Mouse (Mus musculus): ENCODE measurements around the gene Shc3. TPM values are rescaled to one million over a fixed set of nuclear protein-coding genes. Genes with fewer than 3 reads are reported as not detected.

Shc3 gene
- total RNA-seq, 4 experiments from 2014 or later, result 0.80 to 1.7 (median 1.6) TPM

- DNase-seq, result no peak
Measured at GRCm38 (mm10) chr13:51480341-51481011, 88.7 kb downstream of the Shc3 start.

DNA sequence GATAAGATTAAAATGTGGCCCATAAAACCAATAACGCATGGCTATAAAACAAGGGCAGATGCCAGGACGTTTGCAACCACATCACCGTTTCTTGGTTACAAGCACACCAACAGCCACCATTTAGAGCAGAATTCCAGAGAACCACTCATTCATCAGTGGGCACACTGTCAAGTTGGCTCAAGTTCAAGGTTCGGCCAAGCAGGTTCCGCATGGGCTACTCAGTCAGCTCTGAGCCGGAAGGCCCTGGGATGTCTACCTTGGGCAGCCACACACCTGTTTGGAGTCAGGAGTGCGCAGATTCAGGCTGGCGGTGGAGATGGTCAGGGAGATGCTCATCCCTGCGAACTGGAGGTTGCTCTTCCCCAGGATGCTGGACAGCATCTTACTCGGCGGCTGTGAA, 89.4 kb downstream of the Shc3 start:
- DNase-seq, result peak; percentile 53

GRCm38 (mm10) chr13:51476991-51477390, 92.2 kb downstream of the Shc3 start:
- DNase-seq, result no peak

GRCm38 (mm10) chr13:51468697-51469250, 100.4 kb downstream of the Shc3 start:
- no peak for DNase-seq

DNA sequence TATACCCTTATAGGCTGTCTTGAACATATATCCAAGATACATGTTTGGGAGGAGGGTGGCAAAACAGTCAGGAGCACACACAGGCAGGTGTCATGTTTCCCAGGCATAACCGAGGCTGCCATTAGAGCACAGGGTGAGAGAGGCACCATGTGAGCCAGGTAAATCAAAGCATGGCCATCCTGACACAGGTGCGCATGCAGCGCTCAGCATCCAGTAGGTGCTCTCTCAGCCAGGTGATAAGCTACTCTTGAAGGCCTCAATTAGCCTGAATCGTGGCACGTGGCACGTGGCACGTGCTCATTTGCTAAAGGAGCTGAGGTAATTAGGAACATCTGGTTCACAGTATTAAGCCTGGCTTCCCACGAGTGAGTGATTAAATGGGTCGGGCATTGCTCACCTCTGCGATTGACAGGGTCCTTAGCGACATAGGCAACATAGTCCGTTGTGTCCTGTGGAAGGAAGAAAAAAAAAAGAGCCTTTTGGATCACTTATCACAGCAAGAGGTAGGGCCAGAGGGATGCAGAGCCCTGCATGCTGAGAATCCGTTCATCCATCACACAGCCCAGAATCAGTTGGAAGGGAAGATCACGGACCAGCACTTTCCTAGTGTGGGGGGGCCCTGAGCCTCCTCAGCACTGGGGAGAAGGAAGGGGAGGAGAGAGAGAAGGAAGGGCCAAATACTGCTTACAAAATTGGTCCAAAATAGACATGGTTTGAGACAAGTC, 102.9 kb downstream of the Shc3 start:
- DNase-seq, result no peak

DNA sequence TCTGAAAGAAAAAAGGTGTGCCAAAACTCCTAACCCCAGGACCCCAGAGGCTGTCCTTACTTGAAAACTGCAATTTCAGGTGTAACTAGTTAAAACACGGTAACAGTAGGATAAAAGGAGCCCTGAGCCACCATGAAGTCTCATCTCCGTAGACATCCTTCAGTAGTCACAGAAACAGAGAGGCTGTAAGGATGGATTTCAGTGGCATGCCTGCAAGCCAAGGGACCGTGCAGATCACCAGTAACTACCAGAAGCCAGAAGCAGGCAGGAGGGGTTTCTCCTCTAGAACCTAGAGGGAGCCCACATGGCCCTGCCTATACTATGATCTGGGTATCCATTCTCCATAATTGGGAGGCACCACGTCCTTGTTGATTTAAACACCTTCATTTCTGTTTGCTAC, 104.9 kb downstream of the Shc3 start:
- DNase-seq, result no peak

DNA sequence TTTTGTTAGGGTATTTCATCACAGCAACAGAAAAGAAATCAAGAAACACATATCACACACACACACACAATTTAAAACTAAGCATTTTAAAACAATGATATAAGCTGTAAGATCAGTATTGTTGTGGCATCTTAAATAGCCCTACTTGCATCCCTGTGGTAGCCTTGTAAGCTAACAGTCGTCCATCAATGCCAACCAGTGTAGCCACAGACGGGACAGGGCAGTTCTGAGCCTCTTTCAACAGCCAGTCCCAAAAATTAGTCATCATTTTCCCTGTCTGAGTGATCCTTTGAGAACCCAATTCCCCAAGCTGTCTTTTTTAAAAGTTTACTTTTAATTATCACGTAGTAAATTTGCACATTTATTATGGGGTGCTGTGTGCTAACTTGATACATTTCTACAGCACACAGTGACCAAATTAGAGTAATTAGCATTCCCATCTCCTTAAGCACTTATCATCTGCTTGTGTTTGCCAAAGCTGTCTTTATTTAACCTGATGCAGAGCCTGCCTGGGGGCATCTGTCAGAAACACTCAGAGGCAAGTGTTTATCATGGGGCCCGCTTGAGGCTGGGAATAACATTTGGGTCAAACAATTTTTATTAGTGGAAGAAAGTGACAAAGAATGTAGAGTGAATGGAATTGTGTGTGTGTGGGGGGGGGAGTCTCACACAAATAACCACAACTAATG, 112.9 kb downstream of the Shc3 start:
- DNase-seq, result no peak

DNA sequence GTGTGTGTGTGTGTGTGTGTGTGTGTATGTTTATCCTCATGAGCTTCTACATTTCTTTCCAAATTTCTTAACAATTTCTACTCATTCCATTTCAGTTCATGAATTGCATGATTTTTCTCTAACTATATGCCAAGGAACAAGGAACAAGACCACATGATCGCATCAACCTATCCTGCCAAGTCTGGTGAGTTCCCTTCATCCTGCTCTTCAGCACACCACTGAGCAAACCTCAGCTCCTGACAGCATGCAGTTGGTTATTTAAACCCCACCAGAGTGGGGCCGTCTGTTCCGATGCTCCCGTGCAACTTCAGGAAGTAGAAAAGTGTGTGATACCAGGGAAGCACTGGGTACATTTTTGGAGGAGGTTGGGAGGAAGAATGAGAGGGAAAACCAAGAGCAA, 122.7 kb downstream of the Shc3 start:
- DNase-seq, result no peak

DNA sequence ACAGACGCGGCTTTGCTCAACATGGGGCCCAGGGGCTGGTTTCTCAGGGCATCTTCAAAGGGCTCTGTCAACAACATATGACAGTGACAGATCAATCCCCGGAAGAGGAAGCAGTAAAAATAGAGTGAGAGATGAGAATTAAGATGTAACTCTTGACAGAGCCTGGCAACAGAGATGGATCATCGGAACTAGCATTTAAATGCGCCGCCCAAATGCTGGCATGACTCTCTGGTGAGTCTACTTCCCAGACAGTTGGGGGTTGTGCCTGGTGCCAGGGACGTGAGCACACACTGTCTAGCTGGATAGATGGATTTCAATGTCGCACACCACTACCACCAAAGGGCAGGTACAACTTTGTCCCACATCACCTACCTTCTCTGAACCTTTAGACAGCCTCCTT, 126.3 kb downstream of the Shc3 start:
- no peak for DNase-seq

GRCm38 (mm10) chr13:51437105-51438085, 131.8 kb downstream of the Shc3 start:
- no peak for DNase-seq

DNA sequence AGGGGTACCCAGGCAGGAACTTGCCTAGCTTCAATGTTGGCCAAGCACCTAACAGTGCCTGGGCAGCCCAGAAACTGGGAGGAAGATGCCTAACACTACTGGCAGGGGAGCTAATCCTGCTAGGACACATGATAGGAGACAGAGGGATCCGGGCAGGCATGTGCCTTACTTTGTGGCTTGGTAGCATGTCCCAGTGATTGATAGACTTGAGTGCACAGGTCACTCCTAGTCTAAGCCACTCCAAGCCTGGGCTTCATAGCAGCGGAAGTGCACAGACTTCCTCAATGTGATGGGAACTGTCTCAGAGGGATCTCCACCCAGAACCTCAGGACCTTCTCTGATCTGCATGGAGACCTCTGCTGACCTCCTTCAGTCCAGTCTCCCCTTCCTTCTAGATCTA, 134.1 kb downstream of the Shc3 start:
- DNase-seq, result no peak

GRCm38 (mm10) chr13:51434460-51434859, 134.8 kb downstream of the Shc3 start:
- no peak for DNase-seq

DNA sequence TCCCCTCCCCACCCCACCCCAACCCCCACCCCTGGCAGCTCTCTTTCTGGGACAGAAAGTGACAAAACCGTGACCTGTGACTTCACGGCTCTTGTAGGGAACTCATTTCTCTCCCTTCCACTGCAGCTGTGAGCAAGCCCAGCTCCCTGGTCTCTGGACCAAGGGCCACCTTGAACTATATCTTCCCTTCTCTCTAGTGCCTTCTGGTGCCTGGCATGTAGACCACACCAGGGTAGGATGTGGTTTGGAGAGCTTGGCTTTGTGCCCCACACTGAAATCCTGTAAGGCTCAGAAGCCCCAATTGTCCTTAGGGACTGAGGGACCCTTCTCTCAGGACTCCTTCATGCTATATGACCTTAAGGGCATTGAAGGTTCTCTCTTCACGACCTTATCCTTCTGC, 135.8 kb downstream of the Shc3 start:
- DNase-seq, result no peak

- no peak for DNase-seq
Measured at GRCm38 (mm10) chr13:51425662-51426443, 143.4 kb downstream of the Shc3 start.

DNA sequence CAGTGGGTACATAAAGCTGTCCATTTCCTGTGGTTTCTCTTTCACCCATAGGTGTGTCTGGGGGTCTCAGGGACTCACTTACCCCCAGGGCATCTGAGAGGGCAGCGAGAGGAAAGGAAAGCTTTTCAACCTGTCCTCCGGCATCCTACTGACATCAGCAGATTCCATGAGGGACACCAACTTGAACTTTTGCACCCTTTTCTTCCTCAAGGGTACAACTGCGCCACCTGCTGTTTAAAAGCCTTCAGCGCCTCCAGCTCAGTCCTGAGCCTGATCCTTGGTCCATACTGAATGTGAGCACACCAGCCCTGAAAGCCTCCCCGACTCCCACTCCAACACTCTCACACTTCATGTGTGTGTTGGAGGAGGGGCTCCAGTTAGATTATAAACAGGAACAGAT, 144.6 kb downstream of the Shc3 start:
- DNase-seq, result no peak

DNA sequence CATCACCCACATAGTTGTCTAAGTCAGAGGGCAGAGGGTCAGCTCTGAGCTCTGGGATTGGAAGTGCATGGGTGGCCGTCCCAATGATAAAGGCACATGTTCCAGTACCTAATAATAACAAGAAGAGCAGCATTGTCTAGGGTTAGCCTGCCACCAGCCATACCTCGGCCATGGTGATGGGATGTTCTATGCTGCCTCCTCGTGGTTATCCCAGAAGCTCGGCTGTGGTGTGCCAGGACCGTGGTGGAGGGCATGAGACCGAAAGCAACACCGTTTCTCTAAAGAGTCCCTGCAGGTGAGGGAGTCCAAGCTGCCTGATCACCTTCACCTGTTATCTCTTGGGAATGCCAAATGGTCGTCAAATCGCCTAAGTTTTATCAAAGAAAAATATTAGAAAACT, 145.6 kb downstream of the Shc3 start:
- DNase-seq, result no peak

DNA sequence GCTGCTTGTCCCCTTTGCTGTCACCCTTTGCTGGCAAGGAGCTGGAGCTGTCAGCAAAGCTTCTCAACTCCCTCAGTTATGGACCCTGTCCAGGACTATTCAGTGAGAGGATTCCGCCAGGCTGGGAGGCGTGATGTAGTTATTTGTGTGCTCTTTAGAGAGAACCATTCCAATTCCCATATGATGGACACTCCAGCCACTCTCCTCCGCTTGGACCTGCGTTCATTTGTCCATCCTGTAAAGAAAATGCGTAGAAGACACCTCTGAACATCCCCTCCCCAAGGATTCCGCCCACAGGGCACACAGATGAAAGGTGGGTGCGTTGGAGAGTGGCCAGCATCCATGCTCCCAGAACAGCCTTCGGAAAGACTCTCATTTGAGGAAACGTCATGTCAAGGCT, 148.4 kb downstream of the Shc3 start:
- DNase-seq, result no peak

GRCm38 (mm10) chr13:51419501-51419900, 149.7 kb downstream of the Shc3 start:
- no peak for DNase-seq

DNA sequence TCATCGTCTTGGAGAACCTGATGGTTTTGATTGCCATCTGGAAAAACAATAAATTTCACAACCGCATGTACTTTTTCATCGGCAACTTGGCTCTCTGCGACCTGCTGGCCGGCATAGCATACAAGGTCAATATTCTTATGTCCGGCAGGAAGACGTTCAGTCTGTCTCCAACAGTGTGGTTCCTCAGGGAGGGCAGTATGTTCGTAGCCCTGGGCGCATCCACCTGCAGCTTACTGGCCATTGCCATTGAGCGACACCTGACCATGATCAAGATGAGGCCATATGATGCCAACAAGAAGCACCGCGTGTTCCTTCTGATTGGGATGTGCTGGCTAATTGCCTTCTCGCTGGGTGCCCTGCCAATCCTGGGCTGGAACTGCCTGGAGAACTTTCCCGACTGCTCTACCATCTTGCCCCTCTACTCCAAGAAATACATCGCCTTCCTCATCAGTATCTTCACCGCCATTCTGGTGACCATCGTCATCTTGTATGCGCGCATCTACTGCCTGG, 150.2 kb downstream of the Shc3 start:
- no peak for DNase-seq

DNA sequence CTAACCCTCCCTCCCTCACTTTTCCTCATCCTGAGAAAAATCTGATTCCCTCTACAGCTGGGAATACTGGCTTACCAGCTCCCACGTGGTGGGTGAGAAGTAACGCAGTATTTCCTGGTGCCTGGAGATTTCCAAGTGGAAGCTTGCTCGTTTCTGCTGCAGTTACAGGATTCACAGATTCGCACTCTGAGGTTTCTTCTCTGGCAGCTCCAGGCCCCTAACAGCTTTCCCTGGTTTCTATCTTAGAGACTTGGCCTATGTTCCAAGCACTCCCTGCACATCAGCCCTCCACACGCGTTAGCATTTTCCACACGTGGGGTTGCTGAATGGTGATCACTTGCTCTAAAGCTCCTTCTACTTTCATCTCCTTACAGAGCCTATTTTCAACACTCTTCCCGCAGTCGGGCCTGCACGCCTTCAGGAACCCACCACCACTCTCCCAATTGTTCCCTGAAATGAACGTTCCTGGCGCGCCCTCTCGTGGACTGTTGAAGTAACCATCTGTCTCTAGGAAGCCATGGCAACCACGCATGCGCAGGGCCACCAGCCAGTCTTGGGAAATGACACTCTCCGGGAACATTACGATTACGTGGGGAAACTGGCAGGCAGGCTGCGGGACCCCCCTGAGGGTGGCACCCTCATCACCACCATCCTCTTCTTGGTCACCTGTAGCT, 150.8 kb downstream of the Shc3 start:
- peak; percentile 88 for DNase-seq

GRCm38 (mm10) chr13:51417796-51418195, 151.4 kb downstream of the Shc3 start:
- no peak for DNase-seq

Data from adrenal gland, adult 8-10 months (tissue).